Mouse (Mus musculus) effector memory CD4-positive, alpha-beta T cell, adult 5 months (primary cell): Measurements from ENCODE around the gene Trappc5. TPM values are rescaled to one million over a fixed set of nuclear protein-coding genes. Genes with fewer than 3 reads are reported as not detected.

Experiments
- polyA plus RNA-seq: library from polyadenylated mRNA; unstranded; fragments of 100-300 nt; shearing (Covaris generic); gene quantifications from one replicate; pipeline ENCODE4 v1.2.1, GENCODE M21; 2017

Trappc5 gene
- 17.5 TPM for polyA plus RNA-seq

DNA sequence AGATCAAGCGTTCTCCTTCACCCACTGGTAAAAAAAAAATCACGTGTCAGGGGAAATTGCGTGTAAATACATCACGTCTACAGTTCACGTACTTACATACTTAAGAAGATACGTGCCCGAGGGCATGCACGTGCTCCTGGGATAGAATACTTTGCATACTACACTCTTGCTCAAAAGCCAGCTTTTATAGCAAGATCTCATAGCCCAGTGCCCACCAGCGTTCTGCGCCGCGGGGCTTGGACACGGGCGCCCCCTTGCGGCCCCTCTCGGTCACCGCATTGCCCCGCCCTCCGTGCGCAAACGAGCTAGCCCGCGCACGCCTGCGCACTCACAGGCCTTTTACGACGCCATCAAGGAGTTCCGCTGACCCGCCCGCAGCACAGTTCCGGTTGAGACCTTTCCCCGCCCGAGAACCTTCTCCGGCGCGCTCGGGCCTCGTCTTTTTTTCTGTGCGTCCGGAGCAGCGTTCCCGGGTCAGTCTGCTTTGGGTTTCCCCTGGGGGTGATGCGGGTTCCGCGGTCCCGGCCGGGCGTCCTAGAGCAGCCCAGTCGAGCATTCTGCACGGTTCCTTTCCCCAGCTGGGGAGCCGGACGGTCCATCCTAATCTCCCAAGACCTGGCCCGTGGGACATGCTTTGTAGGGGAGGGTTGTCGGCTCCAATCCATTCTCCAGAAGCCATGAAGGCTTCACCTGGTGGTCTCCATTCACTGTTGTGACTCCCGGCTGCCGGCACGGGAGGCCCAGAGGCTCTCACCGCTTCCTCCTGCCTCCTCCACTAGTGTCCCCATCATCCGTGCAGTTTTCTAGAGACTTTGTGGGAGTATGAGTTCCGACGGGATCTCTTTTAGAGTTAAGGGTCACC lies at the start of gene Trappc5:
Gene Trappc5, plus strand, starts transcription at position 169 of the 862 bp plus-strand sequence.

DNA sequence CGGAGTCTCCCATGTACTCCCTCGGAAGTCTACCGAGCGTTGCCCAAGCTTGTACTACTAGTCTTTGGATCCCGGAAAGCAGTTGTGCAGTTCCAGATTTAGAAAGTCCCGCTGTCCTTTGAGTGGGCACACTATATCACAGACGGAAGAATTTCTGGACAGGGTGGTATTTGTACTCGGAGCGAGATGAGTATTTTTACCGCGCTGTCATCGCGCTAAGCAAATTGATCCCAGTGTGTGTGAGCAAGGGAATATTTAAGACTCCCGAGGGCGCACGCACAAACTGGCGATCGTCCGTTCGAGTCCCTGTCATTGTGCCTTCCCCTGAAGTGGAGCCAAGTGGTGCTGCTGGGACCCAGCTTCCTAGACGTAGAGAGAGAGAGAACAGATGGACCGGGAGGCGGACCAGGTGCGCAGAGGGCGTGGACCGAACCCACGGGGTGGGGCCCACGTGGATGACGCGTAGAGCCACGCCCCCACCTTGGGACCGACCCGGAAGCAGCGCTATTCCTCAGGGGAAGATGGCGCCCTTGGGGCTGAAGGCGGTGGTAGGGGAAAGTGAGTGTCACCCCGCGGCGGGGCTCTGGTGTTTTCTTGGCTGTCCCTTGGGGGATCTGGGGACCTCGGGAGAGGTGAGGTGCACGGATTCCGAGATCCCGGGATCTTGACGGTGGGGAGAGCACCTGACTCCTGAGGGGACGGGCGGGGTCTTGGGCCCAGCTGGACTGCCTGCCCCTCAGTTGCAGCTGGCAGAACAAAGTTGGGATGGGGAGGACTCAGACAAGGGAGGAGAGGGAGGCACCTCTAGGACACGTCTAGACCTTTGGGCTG lies 45.2 kb upstream of the Trappc5 start, which contains the start of gene Stxbp2:
Gene Stxbp2, plus strand, starts transcription at position 309 of the 831 bp plus-strand sequence.

DNA sequence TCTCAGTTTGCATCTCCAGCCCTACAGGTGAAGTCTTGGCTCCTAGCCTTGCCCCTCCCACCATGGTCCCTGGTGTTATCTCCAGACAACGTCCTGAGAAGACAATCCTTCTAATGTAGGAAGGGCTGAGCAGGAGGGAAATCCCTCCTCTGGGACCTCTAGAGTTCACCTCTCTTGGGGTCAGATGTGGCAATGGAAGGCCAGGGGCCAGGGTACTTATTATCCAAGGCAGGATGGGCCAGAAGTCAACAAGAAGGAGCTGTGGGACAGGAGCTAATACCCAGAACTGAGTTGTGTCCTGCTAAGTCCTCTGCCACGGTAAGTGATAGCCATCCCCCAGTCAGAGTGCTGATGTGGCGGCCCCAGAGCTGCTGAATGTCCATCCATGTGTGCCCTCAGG lies 20.6 kb upstream of the Trappc5 start, which contains the start of gene Retn:
Gene Retn, plus strand, starts transcription at position 245 of the 400 bp plus-strand sequence.

DNA sequence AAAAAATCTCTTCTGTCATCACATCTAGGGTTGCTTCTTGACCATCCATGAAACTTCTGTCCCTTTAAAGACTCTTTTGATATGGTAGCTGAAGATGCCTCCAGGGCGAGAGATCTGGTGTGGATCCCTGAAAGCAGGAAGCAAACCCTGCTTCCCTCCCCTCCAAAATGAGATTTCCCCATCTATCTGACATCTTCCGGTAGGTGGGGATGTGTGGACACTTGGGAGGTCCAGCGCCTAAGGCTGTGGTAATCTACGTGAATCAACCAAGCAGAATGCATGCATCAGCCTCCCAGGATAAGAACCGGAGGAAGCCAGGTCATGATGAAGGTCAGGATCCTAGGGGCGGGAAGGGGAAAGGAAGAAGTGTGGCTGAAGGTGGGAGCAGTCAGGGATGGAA lies 10.6 kb upstream of the Trappc5 start, which contains the start of gene Mcemp1:
Gene Mcemp1, plus strand, starts transcription at position 248 of the 400 bp plus-strand sequence.

DNA sequence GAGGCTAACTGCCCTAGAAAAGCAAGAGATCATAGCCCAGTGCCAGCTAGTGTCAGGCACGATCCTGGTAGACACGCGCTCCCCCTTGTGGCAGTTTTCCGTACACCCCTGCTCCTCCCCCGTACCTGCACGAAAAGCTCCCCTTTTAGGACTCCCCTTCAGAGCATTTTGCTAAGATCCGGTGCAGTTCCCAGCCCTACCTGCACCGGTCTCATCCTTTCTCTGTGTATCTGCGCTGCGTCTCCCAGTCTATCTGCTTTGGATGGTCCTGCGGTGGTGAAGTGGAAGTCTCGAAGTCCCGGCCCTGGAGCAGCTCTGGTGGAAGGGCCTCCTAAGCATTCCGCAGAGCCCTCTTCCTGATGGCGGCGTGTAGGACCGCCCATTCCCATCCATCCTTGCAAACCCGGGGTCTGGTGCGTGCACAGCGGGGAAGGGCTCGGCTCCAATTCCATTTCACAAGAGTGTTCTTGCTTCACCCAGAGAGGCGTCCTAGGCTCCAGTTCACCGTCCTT lies 4.1 kb upstream of the Trappc5 start, which contains the start of gene Fcor:
Gene Fcor, minus strand, starts transcription at position 383 of the 512 bp plus-strand sequence.

DNA sequence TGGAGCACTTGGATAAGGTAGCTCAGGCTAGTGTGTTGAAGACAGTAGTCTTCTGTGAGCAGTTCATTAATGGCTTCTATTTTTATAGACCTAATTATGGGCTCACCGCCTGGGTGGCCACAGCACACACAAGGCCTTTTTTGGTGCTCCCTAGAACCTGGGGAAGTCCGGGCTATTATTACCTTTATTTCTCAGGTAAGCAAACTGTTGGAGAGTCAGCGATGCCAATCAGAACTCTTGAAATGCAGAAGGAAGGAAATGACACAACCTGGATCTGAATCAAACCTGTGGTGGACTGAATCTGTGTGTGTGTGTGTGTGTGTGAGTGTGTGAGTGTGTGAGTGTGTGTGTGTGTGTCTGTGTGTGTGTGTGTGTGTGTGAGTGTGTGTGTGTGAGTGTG lies 18.0 kb downstream of the Trappc5 start, which contains the start of gene Fcer2a:
Gene Fcer2a, minus strand, starts transcription at position 55 of the 400 bp plus-strand sequence.

DNA sequence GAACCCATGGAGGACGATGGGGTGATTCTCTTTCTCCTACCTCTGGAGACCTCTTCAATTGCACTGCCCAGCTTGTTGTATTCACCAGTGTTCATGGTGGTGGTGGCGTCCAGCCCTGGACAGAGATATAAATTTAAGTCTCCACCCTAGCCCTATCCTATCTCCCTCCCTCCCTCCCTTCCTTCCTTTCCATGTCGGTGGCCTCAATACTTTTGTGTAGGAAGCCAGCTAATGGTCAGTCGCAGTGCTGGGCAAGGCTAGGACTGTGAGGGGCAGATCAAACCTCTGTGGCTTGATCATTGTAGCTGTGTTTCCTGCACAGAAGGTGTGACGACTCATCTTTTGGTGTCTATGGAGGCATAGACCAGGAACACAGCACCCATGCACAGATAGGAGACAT lies 44.5 kb downstream of the Trappc5 start, which contains the start of gene Clec4g:
Gene Clec4g, minus strand, starts transcription at position 101 of the 400 bp plus-strand sequence.

Other genes with a start within 250 kb of the Trappc5 start
- 2.1 TPM for gene Pex11g, start 208.6 kb upstream of the Trappc5 start, polyA plus RNA-seq
- not detected for gene Tex45, start 205.4 kb upstream of the Trappc5 start, polyA plus RNA-seq
- 1.9 TPM for gene Zfp358, start 183.2 kb upstream of the Trappc5 start, polyA plus RNA-seq
- 87.3 TPM for gene Mcoln1, start 175.8 kb upstream of the Trappc5 start, polyA plus RNA-seq
- 29.0 TPM for gene Pnpla6, start 160.9 kb upstream of the Trappc5 start, polyA plus RNA-seq
- not detected for gene C330021F23Rik, start 108.3 kb upstream of the Trappc5 start, polyA plus RNA-seq
- gene Camsap3, start 89.0 kb upstream of the Trappc5 start, polyA plus RNA-seq: 0.44 TPM
- 102 TPM for gene Xab2, start 55.0 kb upstream of the Trappc5 start, polyA plus RNA-seq
- gene Pet100, start 54.8 kb upstream of the Trappc5 start, polyA plus RNA-seq: 68.8 TPM
- gene Pcp2, start 50.8 kb upstream of the Trappc5 start, polyA plus RNA-seq: not detected
- 160 TPM for gene Stxbp2, start 45.3 kb upstream of the Trappc5 start, polyA plus RNA-seq
- not detected for gene Retn, start 20.5 kb upstream of the Trappc5 start, polyA plus RNA-seq
- gene Mcemp1, start 10.5 kb upstream of the Trappc5 start, polyA plus RNA-seq: not detected
- gene Fcor, start 3.9 kb upstream of the Trappc5 start, polyA plus RNA-seq: not detected
- gene Fcer2a, start 17.9 kb downstream of the Trappc5 start, polyA plus RNA-seq: not detected
- not detected for gene Clec4g, start 44.4 kb downstream of the Trappc5 start, polyA plus RNA-seq
- 0.34 TPM for gene Cd209a, start 72.7 kb downstream of the Trappc5 start, polyA plus RNA-seq
- not detected for gene Cd209e, start 178.0 kb downstream of the Trappc5 start, polyA plus RNA-seq
- gene Cd209d, start 202.3 kb downstream of the Trappc5 start, polyA plus RNA-seq: not detected